Mouse (Mus musculus) neural tube, embryonic 14.5 days (tissue): ENCODE measurements around the gene P3h2. TPM values are rescaled to one million over a fixed set of nuclear protein-coding genes. Genes with fewer than 3 reads are reported as not detected.

Experiments
- ATAC-seq: fragments of 200-750 bp; cut with Nextera tagmentation; 2 replicates; pipeline ENCODE4 v1.8.0; 2017; ENCODE audit warnings: low read depth, mild to moderate bottlenecking, moderate TSS enrichment, moderate library complexity
- H3K27ac ChIP-seq: fragments of 300-500 bp; sonication (generic); 2 replicates; pipeline ENCODE4 v1.5.1; 2014; ENCODE audit warnings: low read depth, mild to moderate bottlenecking, control low read depth, low read length, moderate library complexity, mixed read lengths
- H3K27me3 ChIP-seq: fragments of 300-500 bp; sonication (generic); 2 replicates; pipeline ENCODE4 v1.6.1; 2014; ENCODE audit warnings: low read length; ENCODE audit not compliant: control insufficient read depth, insufficient read depth
- H3K36me3 ChIP-seq: fragments of 300-500 bp; sonication (generic); 2 replicates; pipeline ENCODE4 v1.6.1; 2014; ENCODE audit warnings: low read length, mixed read lengths; ENCODE audit not compliant: control insufficient read depth, insufficient read depth
- H3K4me1 ChIP-seq: fragments of 300-500 bp; sonication (generic); 2 replicates; pipeline ENCODE4 v1.6.1; 2014; ENCODE audit warnings: low read length; ENCODE audit not compliant: control insufficient read depth, insufficient read depth
- H3K4me2 ChIP-seq: fragments of 300-500 bp; sonication (generic); 2 replicates; pipeline ENCODE4 v1.6.1; 2014; ENCODE audit warnings: mild to moderate bottlenecking, low read depth, low read length, control low read depth
- H3K4me3 ChIP-seq: fragments of 300-500 bp; sonication (generic); 2 replicates; pipeline ENCODE4 v1.5.1; 2014; ENCODE audit warnings: low read depth, low read length, control low read depth, mixed read lengths
- H3K9ac ChIP-seq: fragments of 300-500 bp; sonication (generic); replicated peaks from 2 replicates; pipeline ENCODE4 v1.6.1; 2014; ENCODE audit warnings: low read depth, mild to moderate bottlenecking, control low read depth, low read length, mixed read lengths
- H3K9me3 ChIP-seq: fragments of 300-500 bp; sonication (generic); 2 replicates; pipeline ENCODE4 v1.6.1; 2016; ENCODE audit warnings: low read length; ENCODE audit not compliant: control insufficient read depth
- WGBS: fragments of 180-500 bp; shearing (Covaris S2); extraction: QIAGEN DNeasy Blood & Tissue Kit; methylation state at CpG from one replicate; pipeline ENCODE4 v1.1.7; 2014; 5-methylcytosine and 5-hydroxymethylcytosine counted together
- polyA plus RNA-seq: library from polyadenylated mRNA; unstranded; fragments of >200 nt; fragmentation: Nextera tagmentation; extraction: Ambion mirVana; gene quantifications from 2 replicates; pipeline ENCODE4 v1.2.1, GENCODE M21; 2014

P3h2 gene
- polyA plus RNA-seq, 1 experiment from 2014 or later = 1.8 TPM

GRCm38 (mm10) chr16:26100167-26100566 lies 5.4 kb downstream of the P3h2 start:
- 48% methylated on average over 4 of the region's 4 CpGs for WGBS
- no peak overlapping the region for H3K4me3 ChIP-seq
- H3K27me3 ChIP-seq = no peaks in the 10 kb centered on the region
- H3K4me1 ChIP-seq = no peaks in the 10 kb centered on the region
- no peak overlapping the region for H3K4me2 ChIP-seq
- no peaks in the 10 kb centered on the region for H3K9me3 ChIP-seq
- no peak overlapping the region for H3K9ac ChIP-seq
- H3K36me3 ChIP-seq = no peaks in the 10 kb centered on the region
- ATAC-seq = no peak
- peak overlapping the region; percentile 28; the same call in 1 of the 2 replicates for H3K27ac ChIP-seq

- no peaks in the 10 kb centered on the region for H3K9me3 ChIP-seq
- ATAC-seq = no peak
- H3K27me3 ChIP-seq = no peaks in the 10 kb centered on the region
- no peak overlapping the region for H3K4me3 ChIP-seq
- H3K36me3 ChIP-seq = no peaks in the 10 kb centered on the region
- no peaks in the 10 kb centered on the region for H3K4me1 ChIP-seq
- H3K4me2 ChIP-seq = no peak overlapping the region
- H3K9ac ChIP-seq = no peak overlapping the region
- no peak overlapping the region for H3K27ac ChIP-seq
- WGBS = 82% methylated on average over 7 of the region's 7 CpGs
Observed at GRCm38 (mm10) chr16:26095696-26096284, 9.8 kb downstream of the P3h2 start.

GRCm38 (mm10) chr16:26093888-26094287 lies 11.7 kb downstream of the P3h2 start:
- Histone ChIP-seq H3K4me1 (no peaks in the 10 kb centered on the region), H3K9me3 (no peaks in the 10 kb centered on the region), H3K9ac (no peak overlapping the region), H3K4me2 (no peak overlapping the region), H3K4me3 (no peak overlapping the region), H3K36me3 (no peaks in the 10 kb centered on the region), H3K27ac (no peak overlapping the region), H3K27me3 (no peaks in the 10 kb centered on the region)
- 63% methylated on average over 4 of the region's 4 CpGs for WGBS
- ATAC-seq = no peak

- H3K27ac ChIP-seq = no peak overlapping the region
- H3K4me2 ChIP-seq = no peak overlapping the region
- H3K27me3 ChIP-seq = no peaks in the 10 kb centered on the region
- no peaks in the 10 kb centered on the region for H3K9me3 ChIP-seq
- no peak overlapping the region for H3K9ac ChIP-seq
- no peaks in the 10 kb centered on the region for H3K36me3 ChIP-seq
- no peak for ATAC-seq
- 91% methylated on average over 5 of the region's 5 CpGs for WGBS
- H3K4me3 ChIP-seq = no peak overlapping the region
- no peaks in the 10 kb centered on the region for H3K4me1 ChIP-seq
Observed at GRCm38 (mm10) chr16:26088976-26089375, 16.6 kb downstream of the P3h2 start.

GRCm38 (mm10) chr16:26088240-26088639 lies 17.3 kb downstream of the P3h2 start:
- Histone ChIP-seq H3K27ac (no peak overlapping the region), H3K4me1 (no peaks in the 10 kb centered on the region), H3K9me3 (no peaks in the 10 kb centered on the region), H3K27me3 (no peaks in the 10 kb centered on the region), H3K9ac (no peak overlapping the region), H3K4me3 (no peak overlapping the region), H3K36me3 (no peaks in the 10 kb centered on the region), H3K4me2 (no peak overlapping the region)
- WGBS = 89% methylated on average over 1 of the region's 1 CpGs
- ATAC-seq = no peak

- H3K36me3 ChIP-seq = no peaks in the 10 kb centered on the region
- ATAC-seq = no peak
- WGBS = 95% methylated on average over 1 of the region's 1 CpGs
- H3K9ac ChIP-seq = no peak overlapping the region
- no peak overlapping the region for H3K4me3 ChIP-seq
- no peaks in the 10 kb centered on the region for H3K4me1 ChIP-seq
- no peaks in the 10 kb centered on the region for H3K27me3 ChIP-seq
- no peaks in the 10 kb centered on the region for H3K9me3 ChIP-seq
- H3K4me2 ChIP-seq = no peak overlapping the region
- no peak overlapping the region for H3K27ac ChIP-seq
Observed at GRCm38 (mm10) chr16:26086955-26087354, 18.6 kb downstream of the P3h2 start.

GRCm38 (mm10) chr16:26085160-26085559 lies 20.4 kb downstream of the P3h2 start:
- no peak for ATAC-seq
- Histone ChIP-seq H3K27ac (no peak overlapping the region), H3K27me3 (no peaks in the 10 kb centered on the region), H3K4me1 (no peaks in the 10 kb centered on the region), H3K36me3 (no peaks in the 10 kb centered on the region), H3K4me2 (no peak overlapping the region), H3K9ac (no peak overlapping the region), H3K4me3 (no peak overlapping the region), H3K9me3 (no peaks in the 10 kb centered on the region)
- 66% methylated on average over 2 of the region's 2 CpGs for WGBS

GRCm38 (mm10) chr16:26082831-26083230 lies 22.8 kb downstream of the P3h2 start:
- Histone ChIP-seq H3K9ac (no peak overlapping the region), H3K9me3 (no peaks in the 10 kb centered on the region), H3K36me3 (no peaks in the 10 kb centered on the region), H3K4me2 (no peak overlapping the region), H3K4me3 (no peak overlapping the region), H3K27me3 (no peaks in the 10 kb centered on the region), H3K27ac (no peak overlapping the region), H3K4me1 (no peaks in the 10 kb centered on the region)
- no peak for ATAC-seq
- WGBS = 85% methylated on average over 1 of the region's 1 CpGs

- no peak overlapping the region for H3K4me2 ChIP-seq
- no peaks in the 10 kb centered on the region for H3K9me3 ChIP-seq
- no peak for ATAC-seq
- no peaks in the 10 kb centered on the region for H3K4me1 ChIP-seq
- no peaks in the 10 kb centered on the region for H3K36me3 ChIP-seq
- H3K9ac ChIP-seq = no peak overlapping the region
- H3K27me3 ChIP-seq = no peaks in the 10 kb centered on the region
- no peak overlapping the region for H3K27ac ChIP-seq
- no peak overlapping the region for H3K4me3 ChIP-seq
Observed at GRCm38 (mm10) chr16:26082391-26082790, 23.2 kb downstream of the P3h2 start.
